ENCODE assay signal across 31 mouse cellular contexts in the genomic region with DNA sequence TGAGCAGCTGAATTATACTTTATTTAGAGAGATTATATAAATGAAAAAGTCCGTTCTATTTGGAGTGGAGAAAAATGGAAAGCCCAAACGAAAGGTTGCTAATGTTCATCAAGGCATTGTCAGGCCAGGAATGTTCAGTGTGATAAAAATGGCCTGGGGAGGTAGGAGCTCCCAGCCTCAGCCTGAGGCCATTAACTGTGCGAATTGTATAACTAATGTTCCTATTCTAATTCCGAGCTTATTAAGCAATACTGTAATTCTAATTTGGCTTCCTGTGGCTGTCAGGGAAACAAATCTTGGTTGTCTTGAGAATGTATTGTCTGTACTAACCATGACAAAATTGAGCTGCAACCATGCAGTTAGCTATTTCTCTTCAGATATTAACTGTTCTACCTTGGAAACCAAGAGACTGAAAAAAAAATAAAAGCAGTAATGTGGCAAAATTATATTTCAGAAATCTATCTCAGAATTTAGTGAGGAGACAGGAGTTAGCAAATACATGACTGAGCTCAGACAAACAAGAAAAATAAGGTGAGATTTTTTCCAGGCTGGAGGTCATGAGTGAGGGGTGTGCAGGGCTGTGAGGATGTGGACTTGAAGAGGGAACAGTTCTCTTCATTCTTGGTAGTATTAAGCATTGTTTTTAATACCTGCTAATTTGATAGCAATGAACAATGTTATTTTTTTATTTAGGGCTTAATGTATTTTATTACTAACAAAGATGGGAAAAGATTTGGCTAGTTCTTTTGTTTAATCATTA. TPM values are rescaled to one million over a fixed set of nuclear protein-coding genes. Genes with fewer than 3 reads are reported as not detected.
DNase-seq lines count a peak whose midpoint lies in the region; ATAC-seq lines count a peak whose summit lies in the region.
"Had no signal": no experiment of that assay in that cellular context is flagged by ENCODE, and none has a peak within 500 bp of the region (broad histone marks: within the 10 kb centered on the region; RNA-seq: fewer than 3 reads in every experiment).

No protein-coding gene starts in this region.

- DNase-seq in hindbrain, embryonic 14.5 days (ENCODE audit: low spot score), result no peak
- peak; percentile 14 for DNase-seq in brain, adult 2 months (ENCODE audit: low read depth, low spot score)
- DNase-seq in liver, embryonic 11.5 days (ENCODE audit: low spot score), result no peak
- DNase-seq: adrenal gland, adult 8-10 months; B cell, adult 2 months; cerebellum, adult 2 months; cerebellum, postnatal 25 days; forebrain, postnatal 0 days; gastrocnemius, postnatal 25 days; heart, adult 18-20 months; heart, postnatal 36 days; kidney, adult 18-20 months; lung, postnatal 4 days; right cerebral cortex, postnatal 4 days; thymus, postnatal 14 days had no signal

- H3K27ac ChIP-seq in hindbrain, embryonic 12.5 days, result no peak overlapping the region
- H3K27ac ChIP-seq in hindbrain, embryonic 14.5 days, result no peak overlapping the region; the same call in 1 of the 2 replicates
- peak overlapping the region; percentile 60 for H3K27ac ChIP-seq in midbrain, embryonic 13.5 days
- peak overlapping the region; percentile 52 for H3K27ac ChIP-seq in neural tube, embryonic 13.5 days (replicated peaks)
- H3K27ac ChIP-seq in liver, embryonic 11.5 days (ENCODE audit: low read depth, low read length), result no peak overlapping the region
- H3K27ac ChIP-seq: embryonic facial prominence, embryonic 12.5 days; heart, embryonic 13.5 days; left cerebral cortex, adult 2 months; liver, embryonic 14.5 days; lung, embryonic 15.5 days had no signal

- H3K27me3 ChIP-seq in hindbrain, embryonic 12.5 days, result no peaks in the 10 kb centered on the region
- H3K27me3 ChIP-seq in hindbrain, embryonic 14.5 days (ENCODE audit: control insufficient read depth, insufficient read depth, low read length), result no peaks in the 10 kb centered on the region
- H3K27me3 ChIP-seq in midbrain, embryonic 13.5 days, result no peaks in the 10 kb centered on the region
- no peaks in the 10 kb centered on the region for H3K27me3 ChIP-seq in neural tube, embryonic 13.5 days
- H3K27me3 ChIP-seq in liver, embryonic 11.5 days (replicated peaks; ENCODE audit: control insufficient read depth, insufficient read depth, low read length), result no peaks in the 10 kb centered on the region
- H3K27me3 ChIP-seq: CH12.LX; embryonic facial prominence, embryonic 12.5 days; heart, embryonic 13.5 days; lung, embryonic 15.5 days had no signal

- WGBS in hindbrain, embryonic 12.5 days, result 54% methylated on average over 4 of the region's 4 CpGs
- WGBS in hindbrain, embryonic 14.5 days, result 26% methylated on average over 4 of the region's 4 CpGs
- 31% methylated on average over 4 of the region's 4 CpGs for WGBS in midbrain, embryonic 13.5 days
- 29% methylated on average over 4 of the region's 4 CpGs for WGBS in neural tube, embryonic 13.5 days
- 76% methylated on average over 4 of the region's 4 CpGs for WGBS in liver, embryonic 11.5 days

- H3K4me1 ChIP-seq in hindbrain, embryonic 12.5 days, result no peaks in the 10 kb centered on the region
- H3K4me1 ChIP-seq in hindbrain, embryonic 14.5 days (replicated peaks; ENCODE audit: control insufficient read depth, insufficient read depth, low read length), result peaks cover 4% of the 10 kb centered on the region; the same call in 1 of the 2 replicates
- H3K4me1 ChIP-seq in midbrain, embryonic 13.5 days (replicated peaks), result peaks cover 19% of the 10 kb centered on the region
- peaks cover 11% of the 10 kb centered on the region for H3K4me1 ChIP-seq in neural tube, embryonic 13.5 days (replicated peaks)
- no peaks in the 10 kb centered on the region for H3K4me1 ChIP-seq in liver, embryonic 11.5 days (replicated peaks; ENCODE audit: control insufficient read depth, insufficient read depth, low read length)
- H3K4me1 ChIP-seq: embryonic facial prominence, embryonic 12.5 days; heart, embryonic 13.5 days; lung, embryonic 15.5 days had no signal

- H3K36me3 ChIP-seq in hindbrain, embryonic 12.5 days, result no peaks in the 10 kb centered on the region
- no peaks in the 10 kb centered on the region for H3K36me3 ChIP-seq in hindbrain, embryonic 14.5 days (replicated peaks; ENCODE audit: control insufficient read depth, insufficient read depth)
- no peaks in the 10 kb centered on the region for H3K36me3 ChIP-seq in midbrain, embryonic 13.5 days
- no peaks in the 10 kb centered on the region for H3K36me3 ChIP-seq in neural tube, embryonic 13.5 days
- no peaks in the 10 kb centered on the region for H3K36me3 ChIP-seq in liver, embryonic 11.5 days (ENCODE audit: control insufficient read depth, insufficient read depth, low read length)
- H3K36me3 ChIP-seq: embryonic facial prominence, embryonic 12.5 days; G1E; heart, embryonic 13.5 days; lung, embryonic 15.5 days had no signal

- peak; percentile 72 for ATAC-seq in hindbrain, embryonic 12.5 days (ENCODE audit: low FRiP score)
- no peak for ATAC-seq in hindbrain, embryonic 14.5 days (ENCODE audit: low FRiP score)
- ATAC-seq in midbrain, embryonic 13.5 days, result peak; percentile 60; the same call in 1 of the 2 replicates
- peak; percentile 47; the same call in 1 of the 2 replicates for ATAC-seq in neural tube, embryonic 13.5 days (ENCODE audit: low read depth)
- no peak for ATAC-seq in liver, embryonic 11.5 days (replicated peaks; ENCODE audit: low FRiP score)
- ATAC-seq in inflammation-experienced regulatory T-cells, adult 6 months, result no peak
- ATAC-seq: activated CD4-positive, CD25-positive, alpha-beta regulatory T cell, adult 4 months; forebrain, postnatal 0 days had no signal

- no peak overlapping the region for H3K9ac ChIP-seq in hindbrain, embryonic 12.5 days
- no peak overlapping the region for H3K9ac ChIP-seq in hindbrain, embryonic 14.5 days
- H3K9ac ChIP-seq in midbrain, embryonic 13.5 days (replicated peaks), result no peak overlapping the region
- H3K9ac ChIP-seq in neural tube, embryonic 13.5 days, result no peak overlapping the region
- H3K9ac ChIP-seq in liver, embryonic 11.5 days (ENCODE audit: low read depth, low read length), result no peak overlapping the region
- H3K9ac ChIP-seq: embryonic facial prominence, embryonic 12.5 days; forebrain, postnatal 0 days; heart, embryonic 13.5 days; liver, embryonic 14.5 days; lung, embryonic 15.5 days had no signal

- H3K9me3 ChIP-seq in hindbrain, embryonic 12.5 days (replicated peaks), result no peaks in the 10 kb centered on the region
- H3K9me3 ChIP-seq in hindbrain, embryonic 14.5 days (ENCODE audit: control insufficient read depth, low read length), result no peaks in the 10 kb centered on the region
- H3K9me3 ChIP-seq in midbrain, embryonic 13.5 days, result no peaks in the 10 kb centered on the region
- H3K9me3 ChIP-seq in neural tube, embryonic 13.5 days, result no peaks in the 10 kb centered on the region
- no peaks in the 10 kb centered on the region for H3K9me3 ChIP-seq in liver, embryonic 11.5 days (ENCODE audit: control insufficient read depth, low read length)
- H3K9me3 ChIP-seq: embryonic facial prominence, embryonic 12.5 days; G1E; heart, embryonic 13.5 days; lung, embryonic 15.5 days had no signal

- H3K4me3 ChIP-seq in hindbrain, embryonic 12.5 days, result no peak overlapping the region
- H3K4me3 ChIP-seq in hindbrain, embryonic 14.5 days (replicated peaks; ENCODE audit: low read length), result no peak overlapping the region
- no peak overlapping the region for H3K4me3 ChIP-seq in midbrain, embryonic 13.5 days (replicated peaks)
- H3K4me3 ChIP-seq in neural tube, embryonic 13.5 days, result no peak overlapping the region
- no peak overlapping the region for H3K4me3 ChIP-seq in liver, embryonic 11.5 days (ENCODE audit: low read depth, low read length)
- H3K4me3 ChIP-seq: embryonic facial prominence, embryonic 12.5 days; heart, embryonic 13.5 days; left cerebral cortex, adult 2 months; lung, embryonic 15.5 days had no signal

- H3K4me2 ChIP-seq in hindbrain, embryonic 12.5 days (replicated peaks), result no peak overlapping the region
- no peak overlapping the region for H3K4me2 ChIP-seq in hindbrain, embryonic 14.5 days (replicated peaks)
- H3K4me2 ChIP-seq in midbrain, embryonic 13.5 days (replicated peaks), result no peak overlapping the region
- no peak overlapping the region for H3K4me2 ChIP-seq in neural tube, embryonic 13.5 days
- no peak overlapping the region for H3K4me2 ChIP-seq in liver, embryonic 11.5 days
- H3K4me2 ChIP-seq: embryonic facial prominence, embryonic 12.5 days; heart, embryonic 13.5 days; lung, embryonic 15.5 days had no signal

RNA-seq across cellular contexts. Expression of gene Stpg2, which starts 36.8 kb away (rescaled TPM):
- 0.22 TPM in 1 of 2 replicates, not detected in the other for polyA plus RNA-seq in hindbrain, embryonic 12.5 days (2016; fragmentation: Nextera tagmentation; extraction: Ambion mirVana)
- 0.09 TPM in 1 of 2 replicates, not detected in the other for polyA plus RNA-seq in hindbrain, embryonic 14.5 days (2014; fragmentation: Nextera tagmentation; extraction: Ambion mirVana)
- polyA plus RNA-seq in midbrain, embryonic 13.5 days (2015; fragmentation: Nextera tagmentation; extraction: Ambion mirVana), result 0.22 TPM in 1 of 2 replicates, not detected in the other
- polyA plus RNA-seq in neural tube, embryonic 13.5 days (2015; fragmentation: Nextera tagmentation; extraction: Ambion mirVana), result not detected in 2 replicates
- polyA plus RNA-seq in liver, embryonic 11.5 days (2014; fragmentation: Nextera tagmentation; extraction: Ambion mirVana), result not detected in 2 replicates
- not detected for polyA plus RNA-seq in inflammation-experienced regulatory T-cells, adult 6 months (2017; shearing (Covaris generic))
- polyA plus RNA-seq: forebrain, postnatal 0 days; G1E; heart, embryonic 13.5 days; kidney, embryonic 16.5 days; large intestine, adult 2 months; limb, embryonic 14.5 days; liver, embryonic 14.5 days; lung, embryonic 15.5 days; stomach, embryonic 14.5 days had no signal

Comparison
In these comparisons a context has a peak if more than half of its experiments do, and no peak if none do; other contexts are left out.
1. ATAC-seq: peak in hindbrain, embryonic 12.5 days (single experiment), midbrain, embryonic 13.5 days (single experiment) and neural tube, embryonic 13.5 days (single experiment); none in hindbrain, embryonic 14.5 days (single experiment), liver, embryonic 11.5 days (single experiment) and inflammation-experienced regulatory T-cells, adult 6 months (single experiment).
2. H3K27ac ChIP-seq: peak in midbrain, embryonic 13.5 days (single experiment) and neural tube, embryonic 13.5 days (single experiment); none in hindbrain, embryonic 12.5 days (single experiment), hindbrain, embryonic 14.5 days (single experiment) and liver, embryonic 11.5 days (single experiment).